24 mouse cellular contexts compared by ENCODE assay signal in the genomic region with DNA sequence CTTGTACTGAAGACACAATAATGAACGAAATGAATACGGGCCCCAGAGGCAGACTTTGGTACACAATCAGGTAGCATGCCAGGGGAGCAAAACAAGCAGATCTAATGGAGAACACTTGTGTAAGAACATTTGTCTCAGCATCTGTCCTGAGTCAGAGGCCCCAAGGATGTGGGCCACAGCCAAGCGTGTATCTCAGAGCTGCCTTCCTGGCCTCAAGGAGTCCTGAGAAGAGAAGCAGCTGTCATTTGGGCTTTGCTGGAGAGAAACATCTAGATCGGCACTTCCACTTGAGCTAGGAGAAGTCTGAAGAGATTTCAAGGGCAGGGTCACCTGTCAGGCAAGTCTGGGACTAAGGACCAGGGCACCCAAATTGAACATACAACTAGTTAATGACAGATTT.
A peak's percentile ranks its signal among the peaks of the same experiment; 100 is the strongest.
DNase-seq lines count a peak whose midpoint lies in the region; ATAC-seq and TF ChIP-seq lines count a peak whose summit lies in the region.
"Had no signal": no experiment of that assay in that cellular context is flagged by ENCODE, and none has a peak within 500 bp of the region (broad histone marks: within the 10 kb centered on the region; RNA-seq: fewer than 3 reads in every experiment).

No protein-coding gene starts in this region.

- no peaks in the 10 kb centered on the region for H3K79me2 ChIP-seq in myocyte (ENCODE audit: control insufficient read depth, insufficient read depth)

- no peak overlapping the region for H3ac ChIP-seq in myocyte (ENCODE audit: control insufficient read depth, insufficient read length)

- intact Hi-C loops in gastrocnemius, postnatal 36 days (cut with DNase I), result no loop called here

- H3K9ac ChIP-seq in lung, embryonic 15.5 days, result no peak overlapping the region
- H3K9ac ChIP-seq: embryonic facial prominence, embryonic 13.5 days; forebrain, embryonic 13.5 days; hindbrain, embryonic 12.5 days; liver, embryonic 15.5 days had no signal

- peak; percentile 22 for DNase-seq in gastrocnemius, postnatal 25 days
- DNase-seq in gastrocnemius, postnatal 36 days, result no peak
- DNase-seq in lung, adult 18-20 months, result peak; percentile 22 to 31
- DNase-seq in lung, adult 2 months, result no peak
- DNase-seq in adrenal gland, adult 2 months, result no peak
- DNase-seq in urinary bladder, postnatal 10 days (ENCODE audit: low spot score), result no peak
- DNase-seq: adrenal gland, postnatal 14 days; cerebellum, adult 2 months; cerebellum, postnatal 25 days; embryo, embryonic 11 days; gastrocnemius, postnatal 10 days; kidney, adult 11 months; liver; thymus, adult 2 months had no signal

- ATAC-seq in lung, embryonic 15.5 days (ENCODE audit: borderline replicate concordance, extremely low read depth, low FRiP score, low TSS enrichment), result peak; percentile 47; the same call in 1 of the 2 replicates
- ATAC-seq: forebrain, embryonic 13.5 days had no signal

- no peaks in the 10 kb centered on the region; the same call in 1 of the 2 replicates for H3K4me1 ChIP-seq in lung, adult 2 months (ENCODE audit: control insufficient read depth, insufficient read depth, low read length)
- H3K4me1 ChIP-seq in lung, embryonic 15.5 days, result peaks cover 19% of the 10 kb centered on the region
- H3K4me1 ChIP-seq: forebrain, embryonic 13.5 days; liver, embryonic 15.5 days had no signal

- H3K4me3 ChIP-seq in lung, adult 2 months (replicated peaks; ENCODE audit: extremely low read depth, low read depth, low read length), result no peak overlapping the region
- H3K4me3 ChIP-seq in lung, embryonic 15.5 days, result no peak overlapping the region
- no peak overlapping the region for H3K4me3 ChIP-seq in myocyte
- H3K4me3 ChIP-seq: embryonic facial prominence, embryonic 13.5 days; erythroblast, embryonic 14.5 days; forebrain, embryonic 13.5 days; hindbrain, embryonic 12.5 days; limb, embryonic 10.5 days; liver, embryonic 15.5 days had no signal

- WGBS in lung, adult 2 months, result 68% methylated on average over 4 of the region's 4 CpGs
- 50% methylated on average over 4 of the region's 4 CpGs for WGBS in lung, embryonic 15.5 days

- no peak for TF ChIP-seq CTCF in lung, adult 2 months (IDR thresholded peaks at IDR 0.05; ENCODE audit: insufficient read depth, low read length)

- H3K9me3 ChIP-seq in lung, embryonic 15.5 days, result no peaks in the 10 kb centered on the region
- H3K9me3 ChIP-seq: embryonic facial prominence, embryonic 13.5 days; forebrain, embryonic 13.5 days; hindbrain, embryonic 12.5 days; limb, embryonic 10.5 days; liver, embryonic 15.5 days had no signal

- no peaks in the 10 kb centered on the region for H3K27me3 ChIP-seq in lung, embryonic 15.5 days
- H3K27me3 ChIP-seq in myocyte (ENCODE audit: control insufficient read depth, insufficient read depth, insufficient read length), result no peaks in the 10 kb centered on the region
- H3K27me3 ChIP-seq: embryonic facial prominence, embryonic 13.5 days; forebrain, embryonic 13.5 days; hindbrain, embryonic 12.5 days; liver, embryonic 15.5 days had no signal

- H3K27ac ChIP-seq in lung, embryonic 15.5 days, result no peak overlapping the region
- H3K27ac ChIP-seq: embryonic facial prominence, embryonic 13.5 days; forebrain, embryonic 13.5 days; hindbrain, embryonic 12.5 days; limb, embryonic 10.5 days; liver, embryonic 15.5 days; stomach, postnatal 0 days had no signal

- no peaks in the 10 kb centered on the region for H3K36me3 ChIP-seq in lung, embryonic 15.5 days
- no peaks in the 10 kb centered on the region for H3K36me3 ChIP-seq in myocyte (ENCODE audit: control insufficient read depth, insufficient read depth)
- H3K36me3 ChIP-seq: embryonic facial prominence, embryonic 13.5 days; hindbrain, embryonic 12.5 days; limb, embryonic 10.5 days; liver, embryonic 15.5 days had no signal

- no peak overlapping the region for H3K4me2 ChIP-seq in lung, embryonic 15.5 days
- H3K4me2 ChIP-seq in myocyte (ENCODE audit: low read depth), result no peak overlapping the region
- H3K4me2 ChIP-seq: embryonic facial prominence, embryonic 13.5 days; forebrain, embryonic 13.5 days; hindbrain, embryonic 12.5 days; liver, embryonic 15.5 days; midbrain, embryonic 11.5 days had no signal

- TF ChIP-seq POLR2A in lung, adult 2 months (IDR thresholded peaks at IDR 0.05; ENCODE audit: borderline replicate concordance, extremely low read depth, low read depth, low read length), result no peak
- no peak for TF ChIP-seq POLR2A in myocyte (IDR thresholded peaks at IDR 0.05; ENCODE audit: insufficient read length, low read depth)

TF ChIP-seq in myocyte, 11 proteins besides CTCF, POLR2A, EP300 and RAD21:
- TF ChIP-seq MYOD1 (IDR thresholded peaks at IDR 0.05; ENCODE audit: control insufficient read depth in 1 of 3, insufficient read length in 2 of 3, low read depth in 2 of 3), result peak in 2 of 3 experiments; percentile 77 to 85
- TF ChIP-seq E2F4 (IDR thresholded peaks at IDR 0.05; ENCODE audit: insufficient read depth), result no peak
- no peak for TF ChIP-seq CEBPB (IDR thresholded peaks at IDR 0.05; ENCODE audit: insufficient read depth, poor library complexity, severe bottlenecking)
- peak; percentile 35 for TF ChIP-seq TCF3 (IDR thresholded peaks at IDR 0.05; ENCODE audit: insufficient read length, low read depth)
- peak; percentile 63 to 97 (median 83) for TF ChIP-seq MYOG (IDR thresholded peaks at IDR 0.05; ENCODE audit: control insufficient read depth in 1 of 3, insufficient read depth in 1 of 3, insufficient read length in 2 of 3, low read depth in 2 of 3)
- TF ChIP-seq REST (IDR thresholded peaks at IDR 0.05; ENCODE audit: insufficient read depth, insufficient read length), result no peak
- peak; percentile 82 for TF ChIP-seq TCF12 (IDR thresholded peaks at IDR 0.05; ENCODE audit: insufficient read depth, poor library complexity, severe bottlenecking)

Comparison
In these comparisons a context has a peak if more than half of its experiments do, and no peak if none do; other contexts are left out.
1. DNase-seq: peak in gastrocnemius, postnatal 25 days (single experiment) and lung, adult 18-20 months (2 of 2); none in gastrocnemius, postnatal 36 days (0 of 2), lung, adult 2 months (single experiment), adrenal gland, adult 2 months (single experiment) and urinary bladder, postnatal 10 days (single experiment).